Mouse (Mus musculus): Measurements from ENCODE around the gene Mmp25. TPM values are rescaled to one million over a fixed set of nuclear protein-coding genes. Genes with fewer than 3 reads are reported as not detected.

Mmp25 gene
- polyA plus RNA-seq, 1 experiment from 2014 or later: 0.66 TPM

GRCm38 (mm10) chr17:23585721-23586491 lies 59.2 kb downstream of the Mmp25 start:
- no peaks in the 10 kb centered on the region for H3K27me3 ChIP-seq (ENCODE audit: insufficient read depth, low read length)
- peak overlapping the region; percentile 42 for H3K27ac ChIP-seq
- H3K36me3 ChIP-seq (ENCODE audit: insufficient read depth, low read length): 0 out of 2 replicates have a peak, but pooled peaks cover 5% of the 10 kb centered on the region
- peaks cover 12% of the 10 kb centered on the region; the same call in 1 of the 2 replicates for H3K4me1 ChIP-seq (replicated peaks; ENCODE audit: insufficient read depth, low read length)
- H3K4me2 ChIP-seq (ENCODE audit: low read length): peak overlapping the region; percentile 86
- 1% methylated on average over 22 of the region's 22 CpGs for WGBS
- H3K9ac ChIP-seq (ENCODE audit: low read depth, low read length): peak overlapping the region; percentile 70
- ATAC-seq (replicated peaks; ENCODE audit: low FRiP score, low read depth): peak; percentile 92
- no peak for TF ChIP-seq CTCF (IDR thresholded peaks at IDR 0.05; ENCODE audit: low read depth)
- no peaks in the 10 kb centered on the region for H3K9me3 ChIP-seq (replicated peaks; ENCODE audit: low read length)
- peak; percentile 92 for DNase-seq (ENCODE audit: low spot score)
- H3K4me3 ChIP-seq (replicated peaks; ENCODE audit: low read depth, low read length): peak overlapping the region; percentile 79

- DNase-seq (ENCODE audit: low spot score) (no peak), ATAC-seq (replicated peaks; ENCODE audit: low FRiP score, low read depth) (no peak)
- Histone ChIP-seq H3K9ac (ENCODE audit: low read depth, low read length) (no peak overlapping the region), H3K27me3 (ENCODE audit: insufficient read depth, low read length) (no peaks in the 10 kb centered on the region), H3K9me3 (replicated peaks; ENCODE audit: low read length) (no peaks in the 10 kb centered on the region), H3K27ac (no peak overlapping the region), H3K4me3 (replicated peaks; ENCODE audit: low read depth, low read length) (0 out of 2 replicates have a peak overlapping the region, but pooled peaks have one; percentile 79), H3K4me2 (ENCODE audit: low read length) (peak overlapping the region; percentile 86), H3K4me1 (replicated peaks; ENCODE audit: insufficient read depth, low read length) (peaks cover 12% of the 10 kb centered on the region; the same call in 1 of the 2 replicates), H3K36me3 (ENCODE audit: insufficient read depth, low read length) (peaks cover 14% of the 10 kb centered on the region; the same call in 1 of the 2 replicates)
- WGBS: 70% methylated on average over 8 of the region's 8 CpGs
- TF ChIP-seq CTCF (IDR thresholded peaks at IDR 0.05; ENCODE audit: low read depth): no peak
Measured at GRCm38 (mm10) chr17:23584786-23585185, 60.3 kb downstream of the Mmp25 start.

Other genes with a start within 250 kb of the Mmp25 start
- not detected in 2 replicates for gene Vmn2r117, start 165.6 kb downstream of the Mmp25 start, polyA plus RNA-seq (2015; fragmentation: Nextera tagmentation; extraction: Ambion mirVana)
- 16.8 and 19.1 TPM in 2 replicates for gene Zfp213, start 81.0 kb downstream of the Mmp25 start, polyA plus RNA-seq (2015; fragmentation: Nextera tagmentation; extraction: Ambion mirVana)
- gene Zfp13, start 45.8 kb downstream of the Mmp25 start, polyA plus RNA-seq (2015; fragmentation: Nextera tagmentation; extraction: Ambion mirVana): 12.6 and 14.3 TPM in 2 replicates
- not detected in 2 replicates for gene Zscan10, start 44.4 kb downstream of the Mmp25 start, polyA plus RNA-seq (2015; fragmentation: Nextera tagmentation; extraction: Ambion mirVana)
- gene Bicdl2, start 15.2 kb upstream of the Mmp25 start, polyA plus RNA-seq (2015; fragmentation: Nextera tagmentation; extraction: Ambion mirVana): 2.1 and 2.4 TPM in 2 replicates
- 116 and 120 TPM in 2 replicates for gene Hcfc1r1, start 28.3 kb upstream of the Mmp25 start, polyA plus RNA-seq (2015; fragmentation: Nextera tagmentation; extraction: Ambion mirVana)
- 32.3 and 35.5 TPM in 2 replicates for gene Thoc6, start 28.6 kb upstream of the Mmp25 start, polyA plus RNA-seq (2015; fragmentation: Nextera tagmentation; extraction: Ambion mirVana)
- gene Tnfrsf12a, start 32.2 kb upstream of the Mmp25 start, polyA plus RNA-seq (2015; fragmentation: Nextera tagmentation; extraction: Ambion mirVana): 47.0 and 50.0 TPM in 2 replicates
- gene Cldn6, start 34.0 kb upstream of the Mmp25 start, polyA plus RNA-seq (2015; fragmentation: Nextera tagmentation; extraction: Ambion mirVana): 131 and 155 TPM in 2 replicates
- gene Cldn9, start 38.7 kb upstream of the Mmp25 start, polyA plus RNA-seq (2015; fragmentation: Nextera tagmentation; extraction: Ambion mirVana): 41.2 and 41.8 TPM in 2 replicates
- gene 1520401A03Rik, start 77.5 kb upstream of the Mmp25 start, polyA plus RNA-seq (2015; fragmentation: Nextera tagmentation; extraction: Ambion mirVana): 0.05 and 0.30 TPM in 2 replicates
- gene Pkmyt1, start 81.1 kb upstream of the Mmp25 start, polyA plus RNA-seq (2015; fragmentation: Nextera tagmentation; extraction: Ambion mirVana): 21.1 and 24.5 TPM in 2 replicates
- gene Paqr4, start 95.6 kb upstream of the Mmp25 start, polyA plus RNA-seq (2015; fragmentation: Nextera tagmentation; extraction: Ambion mirVana): 16.0 and 17.9 TPM in 2 replicates
- 0.29 and 0.52 TPM in 2 replicates for gene Kremen2, start 100.6 kb upstream of the Mmp25 start, polyA plus RNA-seq (2015; fragmentation: Nextera tagmentation; extraction: Ambion mirVana)
- 74.6 and 74.7 TPM in 2 replicates for gene Flywch1, start 126.3 kb upstream of the Mmp25 start, polyA plus RNA-seq (2015; fragmentation: Nextera tagmentation; extraction: Ambion mirVana)
- 40.9 and 46.8 TPM in 2 replicates for gene Flywch2, start 140.8 kb upstream of the Mmp25 start, polyA plus RNA-seq (2015; fragmentation: Nextera tagmentation; extraction: Ambion mirVana)
- gene Srrm2, start 145.3 kb upstream of the Mmp25 start, polyA plus RNA-seq (2015; fragmentation: Nextera tagmentation; extraction: Ambion mirVana): 304 and 321 TPM in 2 replicates
- gene Elob, start 183.9 kb upstream of the Mmp25 start, polyA plus RNA-seq (2015; fragmentation: Nextera tagmentation; extraction: Ambion mirVana): 1,058 and 1,143 TPM in 2 replicates
- gene Prss33, start 190.8 kb upstream of the Mmp25 start, polyA plus RNA-seq (2015; fragmentation: Nextera tagmentation; extraction: Ambion mirVana): 0.11 TPM in 1 of 2 replicates, not detected in the other
- not detected in 2 replicates for gene Prss32, start 198.6 kb upstream of the Mmp25 start, polyA plus RNA-seq (2015; fragmentation: Nextera tagmentation; extraction: Ambion mirVana)
- gene Prss41, start 198.9 kb upstream of the Mmp25 start, polyA plus RNA-seq (2015; fragmentation: Nextera tagmentation; extraction: Ambion mirVana): 2.8 and 3.1 TPM in 2 replicates
- not detected in 2 replicates for gene Prss21, start 222.8 kb upstream of the Mmp25 start, polyA plus RNA-seq (2015; fragmentation: Nextera tagmentation; extraction: Ambion mirVana)
- not detected in 2 replicates for gene Dcpp1, start 235.6 kb upstream of the Mmp25 start, polyA plus RNA-seq (2015; fragmentation: Nextera tagmentation; extraction: Ambion mirVana)
- gene Dcpp2, start 235.6 kb upstream of the Mmp25 start, polyA plus RNA-seq (2015; fragmentation: Nextera tagmentation; extraction: Ambion mirVana): not detected in 2 replicates